Comparison of ENCODE assay signal across 8 mouse cellular contexts in the genomic region with DNA sequence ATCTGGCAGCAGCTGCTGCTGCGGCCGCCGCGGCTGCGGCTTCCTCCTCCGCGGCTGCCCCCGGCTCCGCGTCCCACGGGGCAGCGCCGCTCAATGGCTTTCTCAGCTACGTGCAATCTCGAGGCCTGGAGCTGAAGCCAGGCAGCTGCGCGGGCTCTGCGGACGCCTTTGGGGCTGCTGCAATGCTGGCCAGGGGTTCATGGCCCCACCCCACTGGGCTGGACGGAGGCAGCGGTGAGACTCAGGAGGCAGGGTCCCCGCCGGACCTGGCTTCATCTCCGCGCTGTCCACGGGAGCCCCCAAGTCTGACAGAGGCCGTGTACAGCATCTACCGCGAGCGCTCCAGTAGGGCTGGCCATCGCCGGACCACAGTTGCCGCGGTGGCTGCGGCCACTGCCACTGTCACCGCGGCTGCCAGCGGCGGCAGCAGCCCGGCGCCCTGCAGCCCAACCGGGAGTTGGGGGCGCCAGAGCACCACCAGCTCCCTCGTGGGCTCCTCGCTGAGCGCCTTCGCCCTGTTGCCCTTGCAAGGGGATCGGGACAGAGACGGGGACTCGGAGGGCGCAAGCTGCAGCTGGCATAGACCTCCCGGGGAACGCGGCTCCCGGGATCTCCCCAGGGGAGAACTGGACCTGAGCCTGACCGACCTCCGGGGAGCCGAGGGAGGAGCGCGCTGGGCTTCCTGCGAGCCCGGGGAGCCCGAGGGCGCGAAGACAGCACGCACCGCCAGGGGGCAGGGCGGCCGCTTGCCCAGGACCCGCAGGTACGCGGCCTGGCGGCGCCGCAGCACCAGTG. TPM values are rescaled to one million over a fixed set of nuclear protein-coding genes. Genes with fewer than 3 reads are reported as not detected.
DNase-seq lines count a peak whose midpoint lies in the region; ATAC-seq and TF ChIP-seq lines count a peak whose summit lies in the region.

No protein-coding gene starts in this region.

- H3K36me3 ChIP-seq in embryonic facial prominence, embryonic 13.5 days = no peaks in the 10 kb centered on the region
- H3K36me3 ChIP-seq in heart, embryonic 10.5 days = no peaks in the 10 kb centered on the region
- H3K36me3 ChIP-seq in liver, adult 2 months (ENCODE audit: control insufficient read depth, insufficient read depth, low read length) = no peaks in the 10 kb centered on the region
- H3K36me3 ChIP-seq in neural tube, embryonic 11.5 days (ENCODE audit: control insufficient read depth, insufficient read depth, low read length) = no peaks in the 10 kb centered on the region

- no peak overlapping the region for H3K27ac ChIP-seq in embryonic facial prominence, embryonic 13.5 days
- peak overlapping the region; percentile 79 for H3K27ac ChIP-seq in heart, embryonic 10.5 days
- no peak overlapping the region for H3K27ac ChIP-seq in liver, adult 2 months (replicated peaks; ENCODE audit: insufficient read depth, low read depth, low read length)
- H3K27ac ChIP-seq in neural tube, embryonic 11.5 days (ENCODE audit: low read depth, low read length) = no peak overlapping the region

- peaks cover 63% of the 10 kb centered on the region for H3K27me3 ChIP-seq in embryonic facial prominence, embryonic 13.5 days
- H3K27me3 ChIP-seq in heart, embryonic 10.5 days (ENCODE audit: insufficient read depth, poor library complexity, severe bottlenecking) = peaks cover 71% of the 10 kb centered on the region
- peaks cover 20% of the 10 kb centered on the region; the same call in 1 of the 2 replicates for H3K27me3 ChIP-seq in liver, adult 2 months (ENCODE audit: control insufficient read depth, insufficient read depth, low read length)
- peaks cover 23% of the 10 kb centered on the region for H3K27me3 ChIP-seq in neural tube, embryonic 11.5 days (ENCODE audit: control insufficient read depth, insufficient read depth, low read length)

- WGBS in embryonic facial prominence, embryonic 13.5 days = under 1% methylated on average over 70 of the region's 75 CpGs
- WGBS in heart, embryonic 10.5 days = under 1% methylated on average over 75 of the region's 75 CpGs
- under 1% methylated on average over 75 of the region's 75 CpGs for WGBS in liver, adult 2 months
- WGBS in neural tube, embryonic 11.5 days = under 1% methylated on average over 58 of the region's 75 CpGs

- TF ChIP-seq POLR2A in liver, adult 2 months (IDR thresholded peaks at IDR 0.05; ENCODE audit: extremely low read depth, insufficient read depth, low read length) = no peak

- ATAC-seq in cerebellum, adult (ENCODE audit: insufficient number of reproducible peaks, low FRiP score, low TSS enrichment) = peak; percentile 64
- peak; percentile 40 for ATAC-seq in embryonic facial prominence, embryonic 13.5 days (ENCODE audit: insufficient number of reproducible peaks, insufficient read depth, low FRiP score, low TSS enrichment, low read depth)
- peak; percentile 72 for ATAC-seq in neural tube, embryonic 11.5 days (ENCODE audit: insufficient read depth, low FRiP score, low TSS enrichment)
- ATAC-seq in megakaryocyte, adult 5-6 weeks (ENCODE audit: poor library complexity, severe bottlenecking) = no peak

- no peaks in the 10 kb centered on the region for H3K9me3 ChIP-seq in embryonic facial prominence, embryonic 13.5 days
- H3K9me3 ChIP-seq in heart, embryonic 10.5 days = no peaks in the 10 kb centered on the region
- no peaks in the 10 kb centered on the region for H3K9me3 ChIP-seq in neural tube, embryonic 11.5 days (ENCODE audit: control insufficient read depth, low read length)

- peak overlapping the region; percentile 99 for H3K4me2 ChIP-seq in embryonic facial prominence, embryonic 13.5 days
- H3K4me2 ChIP-seq in neural tube, embryonic 11.5 days (ENCODE audit: low read depth) = peak overlapping the region; percentile 98

- no peaks in the 10 kb centered on the region for H3K79me2 ChIP-seq in liver, adult 2 months (ENCODE audit: control insufficient read depth, insufficient read depth, low read length)

- peak overlapping the region; percentile 72 for H3K9ac ChIP-seq in embryonic facial prominence, embryonic 13.5 days
- H3K9ac ChIP-seq in liver, adult 2 months (ENCODE audit: low read depth, low read length) = no peak overlapping the region
- peak overlapping the region; percentile 59 for H3K9ac ChIP-seq in neural tube, embryonic 11.5 days (ENCODE audit: low read length)

- peak; percentile 32; the same call in 1 of the 2 replicates for TF ChIP-seq CTCF in liver, adult 2 months (IDR thresholded peaks at IDR 0.05; ENCODE audit: low read depth, low read length)

- peak; percentile 83 for DNase-seq in heart, embryonic 10.5 days (ENCODE audit: low spot score)
- peak; percentile 44 for DNase-seq in kidney, adult 9 months
- no peak for DNase-seq in liver, adult 2 months (ENCODE audit: extremely low read depth, low read depth, low spot score)
- peak; percentile 83 for DNase-seq in neural tube, embryonic 11.5 days (ENCODE audit: low spot score)
- peak; percentile 59 for DNase-seq in urinary bladder, adult 2 months (ENCODE audit: low spot score)

- H3K4me3 ChIP-seq in embryonic facial prominence, embryonic 13.5 days = peak overlapping the region; percentile 56
- H3K4me3 ChIP-seq in heart, embryonic 10.5 days = peak overlapping the region; percentile 76
- 0 out of 2 replicates have a peak overlapping the region, but pooled peaks have one; percentile 4 for H3K4me3 ChIP-seq in liver, adult 2 months (ENCODE audit: insufficient read depth, low read depth, low read length)
- H3K4me3 ChIP-seq in neural tube, embryonic 11.5 days (ENCODE audit: low read depth, low read length) = peak overlapping the region; percentile 51

- H3K4me1 ChIP-seq in embryonic facial prominence, embryonic 13.5 days = peaks cover 37% of the 10 kb centered on the region
- H3K4me1 ChIP-seq in heart, embryonic 10.5 days = peaks cover 35% of the 10 kb centered on the region
- H3K4me1 ChIP-seq in liver, adult 2 months (ENCODE audit: control insufficient read depth, insufficient read depth, low read length) = no peaks in the 10 kb centered on the region
- H3K4me1 ChIP-seq in neural tube, embryonic 11.5 days (ENCODE audit: control insufficient read depth, insufficient read depth, low read length) = peaks cover 7% of the 10 kb centered on the region; the same call in 1 of the 2 replicates

RNA-seq across cellular contexts. Expression of a gene that starts 14.9 kb away (rescaled TPM):
- 1.5 and 1.9 TPM in 2 replicates for polyA plus RNA-seq in embryonic facial prominence, embryonic 13.5 days (2015; fragmentation: Nextera tagmentation; extraction: Ambion mirVana)
- 0.18 and 0.39 TPM in 2 replicates for polyA plus RNA-seq in heart, embryonic 10.5 days (2016; fragmentation: Nextera tagmentation; extraction: Ambion mirVana)
- total RNA-seq in liver, adult 2 months (2014; rRNA removed) = not detected in 2 replicates
- not detected in 2 replicates for polyA plus RNA-seq in liver, adult 2 months (2012; rRNA removed)
- polyA plus RNA-seq in neural tube, embryonic 11.5 days (2014; fragmentation: Nextera tagmentation; extraction: Ambion mirVana) = 1.1 and 2.2 TPM in 2 replicates
- polyA plus RNA-seq in urinary bladder, adult 2 months (2012; rRNA removed) = 3.2 and 4.5 TPM in 2 replicates
- not detected in 2 replicates for total RNA-seq in megakaryocyte, adult 5-6 weeks (2015)
- total RNA-seq in megakaryocyte, adult 5-6 weeks (2017) = not detected in 2 replicates

Comparison
In these comparisons a context has a peak if more than half of its experiments do, and no peak if none do; other contexts are left out.
1. H3K4me3 ChIP-seq: peak in every context shown above with its lines; median percentile 76 in heart, embryonic 10.5 days; 56 in embryonic facial prominence, embryonic 13.5 days; 51 in neural tube, embryonic 11.5 days; 4 in liver, adult 2 months.